Mouse (Mus musculus) c-Kit-negative CD71-positive TER-119-positive erythroid progenitor cells, embryonic 14.5 days (primary cell): ENCODE measurements around the gene Fgfr2.

Source experiments
- DNase-seq: peaks from one replicate; pipeline ENCODE4 v3.0.0-alpha.2; 2013; ENCODE audit warnings: low read depth, low spot score

The Fgfr2 gene

GRCm38 (mm10) chr7:131757922-131758321, 1365.2 kb downstream of the Fgfr2 start:
- no peak for DNase-seq

- no peak for DNase-seq
These were observed 1375.8 kb downstream of the Fgfr2 start for GRCm38 (mm10) chr7:131747152-131748010.

GRCm38 (mm10) chr7:131746752-131747151, 1376.4 kb downstream of the Fgfr2 start:
- no peak for DNase-seq

- no peak for DNase-seq
These were observed 1380.0 kb downstream of the Fgfr2 start for GRCm38 (mm10) chr7:131743193-131743592.

GRCm38 (mm10) chr7:131722783-131723575, 1400.2 kb downstream of the Fgfr2 start:
- no peak for DNase-seq

GRCm38 (mm10) chr7:131722316-131722715, 1400.8 kb downstream of the Fgfr2 start:
- no peak for DNase-seq

- no peak for DNase-seq
These were observed 1404.9 kb downstream of the Fgfr2 start for GRCm38 (mm10) chr7:131718280-131718679.

GRCm38 (mm10) chr7:131713076-131713475, 1410.1 kb downstream of the Fgfr2 start:
- no peak for DNase-seq

GRCm38 (mm10) chr7:131696889-131697288, 1426.3 kb downstream of the Fgfr2 start:
- no peak for DNase-seq

- no peak for DNase-seq
These were observed 1435.8 kb downstream of the Fgfr2 start for GRCm38 (mm10) chr7:131687324-131687723.

- no peak for DNase-seq
These were observed 1446.0 kb downstream of the Fgfr2 start for GRCm38 (mm10) chr7:131677126-131677525.

- no peak for DNase-seq
These were observed 1452.6 kb downstream of the Fgfr2 start for GRCm38 (mm10) chr7:131670586-131670985.

- DNase-seq: no peak
These were observed 1453.8 kb downstream of the Fgfr2 start for GRCm38 (mm10) chr7:131669326-131669725.

GRCm38 (mm10) chr7:131660726-131661125, 1462.4 kb downstream of the Fgfr2 start:
- no peak for DNase-seq

- no peak for DNase-seq
These were observed 1467.1 kb downstream of the Fgfr2 start for GRCm38 (mm10) chr7:131656017-131656416.

GRCm38 (mm10) chr7:131653416-131653815, 1469.7 kb downstream of the Fgfr2 start:
- DNase-seq: no peak

- no peak for DNase-seq
These were observed 1471.0 kb downstream of the Fgfr2 start for GRCm38 (mm10) chr7:131651921-131652694.

- no peak for DNase-seq
These were observed 1472.9 kb downstream of the Fgfr2 start for GRCm38 (mm10) chr7:131650277-131650676.

- DNase-seq: no peak
These were observed 1474.9 kb downstream of the Fgfr2 start for GRCm38 (mm10) chr7:131648276-131648675.

GRCm38 (mm10) chr7:131647583-131647982, 1475.6 kb downstream of the Fgfr2 start:
- no peak for DNase-seq

- DNase-seq: no peak
These were observed 1478.6 kb downstream of the Fgfr2 start for GRCm38 (mm10) chr7:131644586-131644985.

GRCm38 (mm10) chr7:131644051-131644450, 1479.1 kb downstream of the Fgfr2 start:
- DNase-seq: no peak
